Mouse (Mus musculus) ovary, adult 18-20 months (tissue): ENCODE data around the gene Kcnh6.
A peak's percentile ranks its signal among the peaks of the same experiment; 100 is the strongest.
"Not testable (repeated sequence)": the region's sequence is repeated elsewhere in the genome, so short reads cannot be mapped to it uniquely, and the experiment has no call there.

Source experiments
- DNase-seq: peaks from one replicate; pipeline ENCODE4 v3.0.0; 2022; ENCODE audit warnings: low spot score, mixed read lengths

Kcnh6 gene

GRCm38 (mm10) chr11:106016440-106016839, 8.5 kb downstream of the Kcnh6 start:
- no peak for DNase-seq

DNA sequence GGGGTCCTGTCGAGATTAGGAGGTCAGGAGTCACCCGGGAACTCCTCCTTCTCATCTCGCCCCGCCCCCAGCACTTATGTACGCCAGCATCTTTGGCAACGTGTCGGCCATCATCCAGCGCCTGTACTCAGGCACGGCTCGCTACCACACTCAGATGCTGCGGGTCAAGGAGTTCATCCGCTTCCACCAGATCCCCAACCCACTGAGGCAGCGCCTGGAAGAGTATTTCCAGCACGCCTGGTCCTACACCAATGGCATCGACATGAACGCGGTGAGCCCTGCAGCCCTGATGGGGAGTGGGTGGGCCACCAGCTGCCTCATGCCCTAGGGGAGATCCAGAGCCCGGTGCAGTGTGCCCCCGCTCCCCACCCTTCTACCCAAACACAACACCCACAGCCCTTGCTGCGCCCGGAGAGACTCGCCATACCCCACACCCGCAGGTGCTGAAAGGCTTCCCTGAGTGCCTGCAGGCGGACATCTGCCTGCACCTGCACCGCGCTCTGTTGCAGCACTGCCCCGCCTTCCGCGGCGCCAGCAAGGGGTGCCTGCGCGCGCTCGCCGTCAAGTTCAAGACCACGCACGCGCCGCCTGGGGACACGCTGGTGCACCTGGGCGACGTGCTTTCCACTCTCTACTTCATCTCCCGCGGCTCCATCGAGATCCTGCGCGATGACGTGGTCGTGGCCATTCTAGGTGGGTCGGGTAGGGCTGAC, 12.3 kb downstream of the Kcnh6 start:
- no peak for DNase-seq

- no peak for DNase-seq
Observed at GRCm38 (mm10) chr11:106025774-106026173, 17.9 kb downstream of the Kcnh6 start.

DNA sequence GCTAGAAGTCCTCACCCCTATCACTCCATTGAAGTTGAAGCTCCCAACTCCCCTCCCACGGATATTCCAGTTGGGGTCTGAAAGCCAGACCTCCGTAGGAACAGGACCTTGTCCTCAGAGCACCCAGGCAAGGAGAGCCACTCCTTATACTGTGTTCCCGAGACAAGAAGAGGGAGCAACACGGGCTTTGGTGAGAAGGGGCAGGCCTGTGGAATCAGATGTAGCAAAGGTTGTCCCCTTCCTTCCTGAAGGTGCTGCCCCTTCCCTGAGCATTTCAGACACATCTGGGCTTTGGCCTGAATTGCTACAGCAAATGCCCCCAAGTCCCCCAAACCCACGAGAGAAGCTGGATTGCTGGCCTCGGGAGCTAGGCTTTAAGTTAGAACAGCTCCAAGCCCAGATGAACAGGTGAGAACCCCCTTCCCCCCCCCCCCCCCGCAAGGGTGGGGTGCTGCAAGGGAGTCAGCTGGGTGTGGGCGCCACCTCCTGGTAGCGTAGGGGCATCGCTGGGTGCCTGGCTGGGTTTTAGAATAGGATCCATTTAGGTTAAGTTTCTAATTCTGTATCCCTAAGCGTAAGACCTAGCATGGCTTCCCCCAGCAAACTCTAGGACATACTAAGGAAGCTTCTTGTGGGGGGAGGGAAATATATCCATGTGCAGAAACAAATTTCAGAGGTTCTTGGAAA, 18.7 kb downstream of the Kcnh6 start:
- no peak for DNase-seq

DNA sequence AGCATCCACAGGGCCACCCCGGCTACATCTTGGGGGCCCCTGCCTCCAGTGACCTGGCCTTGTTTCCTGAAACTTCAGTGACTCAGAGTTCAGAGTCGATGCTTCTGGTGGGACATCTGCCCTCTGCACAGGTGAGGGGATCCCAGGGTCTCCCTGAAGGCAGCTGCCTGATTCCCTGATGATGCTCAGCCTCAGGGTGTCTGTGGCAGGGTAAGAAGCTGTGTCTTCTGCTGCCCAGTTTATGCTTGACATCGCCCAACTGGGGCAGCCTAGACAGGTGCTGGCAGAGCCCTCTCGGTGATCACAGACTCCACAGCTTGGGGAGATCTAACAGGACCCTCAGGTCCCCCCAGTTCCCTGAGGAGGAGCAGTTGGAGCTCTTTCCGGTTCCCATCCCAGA, 19.7 kb downstream of the Kcnh6 start:
- DNase-seq, result no peak

DNA sequence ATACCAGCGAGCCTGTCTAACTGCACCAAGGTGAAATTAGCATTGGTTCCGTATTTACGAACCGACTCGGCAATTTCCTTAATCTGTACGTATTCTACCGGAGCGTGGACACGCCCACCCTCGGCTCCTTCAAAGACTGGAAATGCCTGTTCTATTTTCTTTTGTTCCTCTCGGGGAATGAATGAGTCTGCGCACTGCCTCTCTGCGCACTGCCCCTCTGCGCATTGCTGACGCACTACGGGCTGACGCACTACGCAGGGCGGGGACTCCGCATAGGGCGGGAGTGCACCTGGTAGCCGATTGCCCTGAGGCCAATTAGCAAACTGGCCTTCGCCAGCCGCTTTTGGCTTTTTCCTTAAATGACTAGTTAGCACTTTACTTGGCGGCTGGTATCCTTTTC, 24.1 kb downstream of the Kcnh6 start:
- not testable (repeated sequence) for DNase-seq

- no peak for DNase-seq
Observed at GRCm38 (mm10) chr11:106033491-106033919, 25.6 kb downstream of the Kcnh6 start.

- DNase-seq, result no peak
Observed at GRCm38 (mm10) chr11:106034986-106035385, 27.1 kb downstream of the Kcnh6 start.

DNA sequence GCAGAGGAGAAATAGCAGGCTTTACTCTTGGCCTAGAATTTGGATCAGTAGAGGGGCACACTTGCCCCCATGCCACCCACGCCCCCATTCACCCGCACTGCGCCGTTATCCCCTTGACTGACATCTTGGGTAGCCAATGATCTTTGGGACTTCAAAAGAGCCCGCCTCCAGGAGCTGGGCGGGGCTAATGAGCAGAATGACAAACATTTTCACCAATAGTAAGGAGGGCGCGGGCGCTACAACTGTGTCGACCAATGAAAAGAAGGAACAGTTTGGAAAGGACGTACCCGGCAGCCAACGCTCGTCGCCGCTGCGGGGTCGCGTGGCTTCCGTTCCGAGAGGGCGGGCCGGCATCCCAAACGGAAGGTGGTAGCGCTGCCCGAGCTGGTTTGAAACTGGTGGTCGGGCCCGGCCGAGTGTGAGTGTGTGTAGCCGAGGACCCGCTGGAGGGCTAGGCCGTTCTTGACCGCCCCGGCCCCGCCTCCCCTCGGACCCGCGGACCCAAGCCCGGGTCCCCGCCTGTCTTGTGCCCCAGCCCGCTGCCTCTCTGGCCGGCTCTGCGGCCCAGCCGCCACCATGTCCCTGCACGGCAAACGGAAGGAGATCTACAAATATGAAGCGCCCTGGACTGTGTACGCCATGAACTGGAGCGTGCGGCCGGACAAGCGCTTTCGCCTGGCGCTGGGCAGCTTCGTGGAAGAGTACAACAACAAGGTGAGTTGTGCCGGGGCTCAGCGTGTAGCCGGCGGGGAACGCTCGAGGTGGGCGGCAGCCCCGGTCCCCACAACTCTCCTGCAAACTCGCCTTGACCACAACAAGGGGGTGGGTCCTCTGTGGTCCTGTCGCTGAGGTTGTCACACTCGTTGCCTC, 28.9 kb downstream of the Kcnh6 start, which contains the start of gene Dcaf7:
Dcaf7 (plus strand) TSS at position 325 of the 870 bp plus-strand sequence.
- DNase-seq, result peak; percentile 94

DNA sequence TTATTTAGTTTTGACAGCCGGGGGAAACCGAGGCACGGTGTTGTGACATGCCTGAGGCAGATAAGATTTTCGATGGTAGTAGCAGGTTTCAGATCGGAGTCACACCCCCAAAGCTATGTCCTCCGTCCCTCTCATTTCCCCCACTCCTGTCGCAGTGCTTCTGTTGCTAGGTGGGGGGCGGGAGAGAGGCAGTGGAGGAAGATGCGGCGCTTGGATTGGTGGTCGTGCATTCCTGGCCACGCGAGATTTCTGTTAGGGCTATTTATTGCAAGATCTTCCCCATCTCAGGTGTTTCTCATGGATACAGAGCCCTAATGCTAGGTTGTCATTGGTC, 29.5 kb downstream of the Kcnh6 start:
- DNase-seq, result no peak

DNA sequence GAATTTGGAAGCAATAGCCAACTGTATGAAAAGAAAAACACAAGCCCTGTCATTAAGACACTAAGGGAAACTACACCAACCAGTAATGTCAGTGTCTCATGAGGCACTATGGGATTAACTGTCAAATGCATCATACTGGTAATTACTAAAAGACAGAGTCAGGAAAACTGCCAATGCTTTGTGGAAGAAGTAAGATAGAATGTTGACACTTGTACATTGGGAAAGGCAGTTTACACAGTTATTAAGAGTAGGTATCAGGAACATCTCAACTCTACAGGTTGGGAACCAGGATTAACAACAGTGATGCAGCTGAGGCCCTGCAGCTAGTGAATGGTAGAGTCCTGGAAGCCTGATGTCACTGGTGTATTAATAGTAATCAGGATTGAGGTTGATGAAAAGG, 36.4 kb downstream of the Kcnh6 start:
- no peak for DNase-seq

DNA sequence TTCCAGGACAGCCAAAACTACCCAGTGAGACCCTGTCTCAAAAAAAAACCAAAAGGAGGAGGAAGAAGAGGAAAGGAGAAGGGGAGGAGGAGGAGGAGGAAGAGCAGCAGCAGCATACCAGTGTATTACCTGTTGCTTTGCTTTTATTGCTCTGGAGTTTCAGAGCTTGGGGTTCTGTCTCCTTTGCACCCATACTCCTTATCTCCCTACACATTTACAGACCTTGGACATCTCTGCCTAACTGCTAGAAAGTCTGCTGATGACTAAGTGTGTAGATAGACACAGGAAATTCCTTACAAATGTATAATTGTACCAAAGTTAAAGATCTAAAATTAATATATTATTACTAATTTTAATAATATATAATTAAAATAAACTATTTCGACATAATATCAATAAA, 37.3 kb downstream of the Kcnh6 start:
- DNase-seq, result no peak

- DNase-seq, result no peak
Observed at GRCm38 (mm10) chr11:106045780-106046179, 37.9 kb downstream of the Kcnh6 start.

DNA sequence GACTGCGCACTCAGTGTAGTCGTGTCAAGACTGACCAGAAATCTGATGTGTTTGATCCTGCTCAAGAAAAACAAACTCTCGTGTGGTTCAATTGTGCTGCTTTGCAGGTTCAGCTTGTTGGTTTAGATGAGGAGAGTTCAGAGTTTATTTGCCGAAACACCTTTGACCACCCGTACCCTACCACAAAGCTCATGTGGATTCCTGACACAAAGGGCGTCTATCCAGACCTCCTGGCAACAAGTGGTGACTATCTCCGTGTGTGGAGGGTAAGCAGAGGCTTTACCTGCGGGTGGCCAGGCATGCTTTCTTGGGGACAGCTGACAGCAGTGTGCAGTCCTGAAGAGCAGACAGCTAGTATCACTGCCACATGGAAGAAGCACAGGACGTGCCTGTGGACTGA, 38.7 kb downstream of the Kcnh6 start:
- DNase-seq, result no peak

DNA sequence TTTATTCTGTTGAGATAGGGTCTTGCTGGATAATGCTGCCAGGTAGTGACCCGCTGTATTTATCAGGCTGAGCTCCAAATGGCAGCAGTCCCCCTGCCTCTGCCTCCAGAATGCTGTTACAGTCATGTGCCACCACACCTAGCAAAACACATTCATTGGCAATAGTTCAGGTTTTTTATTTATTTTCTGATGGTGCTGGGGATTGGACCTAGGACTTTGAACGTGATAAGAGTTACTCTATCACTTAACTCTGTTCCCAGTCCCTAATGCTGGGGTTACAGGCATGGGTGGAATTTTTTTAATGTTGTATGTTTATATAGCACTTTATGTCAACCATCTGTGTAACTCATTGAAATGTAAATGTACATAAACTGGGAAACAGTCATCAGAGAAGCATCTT, 46.0 kb downstream of the Kcnh6 start:
- no peak for DNase-seq

DNA sequence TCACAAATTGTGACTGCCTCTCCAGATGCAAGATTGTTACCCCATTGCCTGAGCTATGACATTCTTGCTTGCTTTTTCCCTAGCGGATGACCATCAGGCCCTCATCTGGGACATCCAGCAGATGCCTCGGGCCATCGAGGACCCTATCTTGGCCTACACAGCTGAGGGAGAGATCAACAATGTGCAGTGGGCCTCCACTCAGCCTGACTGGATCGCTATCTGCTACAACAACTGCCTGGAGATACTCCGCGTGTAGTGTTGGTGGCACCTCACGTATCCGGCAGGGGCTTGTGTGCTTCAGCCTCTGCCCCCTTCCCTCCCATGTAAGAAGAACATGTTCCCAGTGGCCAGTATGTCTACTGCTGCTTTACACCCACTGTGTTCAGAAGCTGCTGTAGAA, 46.7 kb downstream of the Kcnh6 start:
- no peak for DNase-seq

GRCm38 (mm10) chr11:106055341-106055740, 47.4 kb downstream of the Kcnh6 start:
- DNase-seq, result no peak

DNA sequence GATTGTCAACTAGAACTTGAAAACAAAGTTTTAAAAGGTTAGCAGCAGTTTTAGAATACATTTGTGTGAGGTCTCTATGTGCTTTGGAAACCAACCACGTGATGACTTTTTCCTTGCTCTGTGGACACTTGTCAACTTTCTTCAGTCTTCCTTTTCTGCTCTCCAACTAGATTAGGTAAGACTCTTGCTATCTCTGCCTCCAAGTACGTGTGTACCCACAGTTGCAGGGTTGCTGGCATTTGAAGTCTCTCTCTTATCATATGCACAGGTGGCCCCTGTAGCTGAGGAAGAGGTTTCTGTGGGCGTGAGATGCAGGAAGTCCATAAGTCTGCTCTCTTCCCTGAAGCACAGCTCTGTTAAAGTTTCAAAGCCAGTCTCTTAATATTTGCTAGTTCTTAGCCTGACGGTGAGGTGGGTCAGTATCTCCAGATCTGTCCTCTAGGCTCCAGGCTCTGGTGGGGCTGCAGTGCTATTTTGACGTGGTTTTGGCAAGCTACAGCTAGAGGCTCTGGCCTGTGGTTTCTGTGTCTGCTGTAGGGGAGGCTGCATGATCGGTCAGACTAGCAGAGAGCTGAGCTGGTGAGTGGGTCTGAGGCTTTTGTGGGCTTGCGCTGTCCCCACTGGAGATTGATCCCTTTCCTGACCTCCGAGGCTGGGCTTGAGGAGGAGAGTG, 49.0 kb downstream of the Kcnh6 start:
- no peak for DNase-seq

DNA sequence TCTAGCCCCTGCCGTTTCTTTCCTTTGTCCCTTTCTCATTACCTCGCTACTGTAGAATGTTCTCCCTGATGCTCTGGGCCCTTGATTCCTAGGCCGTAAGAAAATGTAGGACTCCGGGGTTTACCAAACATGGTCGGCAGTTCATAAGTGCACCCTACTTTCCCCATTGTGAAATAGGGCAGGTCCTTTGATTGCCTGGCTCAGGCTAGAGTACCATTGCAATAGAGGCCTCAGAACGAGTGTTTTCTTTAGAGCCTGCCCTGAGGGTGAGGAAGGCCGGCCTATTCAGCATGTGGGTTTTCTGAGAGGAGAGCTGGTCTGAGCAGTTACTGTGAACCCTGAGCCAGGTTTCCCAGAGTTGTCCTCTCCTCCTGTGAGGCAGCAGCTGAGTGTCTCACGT, 50.1 kb downstream of the Kcnh6 start:
- DNase-seq, result no peak

DNA sequence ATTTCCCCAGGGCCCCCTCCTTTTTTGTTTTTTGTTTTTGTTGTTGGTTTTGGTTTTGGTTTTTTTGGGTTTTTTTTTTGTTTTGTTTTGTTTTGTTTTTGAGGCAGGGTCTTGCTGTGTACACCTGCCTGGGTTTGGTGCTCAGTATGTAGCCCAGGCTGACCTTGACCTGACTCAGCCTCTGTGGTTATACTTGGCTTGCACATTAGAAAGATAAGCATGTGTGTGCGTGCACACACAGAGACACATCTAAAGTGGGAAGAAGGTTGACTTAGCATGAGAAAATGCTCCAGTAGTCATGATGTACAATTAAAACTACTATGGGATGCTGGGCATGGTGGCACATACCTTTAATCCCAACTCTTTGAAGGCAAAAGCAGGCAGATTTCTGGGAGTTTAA, 52.6 kb downstream of the Kcnh6 start:
- no peak for DNase-seq

DNA sequence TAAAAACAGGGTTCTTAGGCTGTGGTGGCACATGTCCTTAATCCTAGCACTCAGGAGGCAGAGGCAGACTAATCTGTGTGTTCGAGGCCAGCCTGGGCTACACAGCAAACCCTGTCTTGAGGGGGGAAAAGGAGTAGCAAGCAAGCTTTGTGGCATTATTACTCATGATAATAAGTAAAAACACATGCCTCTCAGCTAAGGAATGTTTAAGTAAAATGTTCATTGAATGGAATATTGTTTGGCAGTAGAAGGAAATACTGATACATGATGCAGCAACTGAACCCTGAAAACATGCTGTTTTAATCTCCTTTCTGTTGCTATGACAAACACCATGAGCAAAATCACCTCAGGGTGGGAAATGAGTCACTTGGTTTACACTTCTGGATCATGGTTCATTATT, 53.4 kb downstream of the Kcnh6 start:
- no peak for DNase-seq

DNA sequence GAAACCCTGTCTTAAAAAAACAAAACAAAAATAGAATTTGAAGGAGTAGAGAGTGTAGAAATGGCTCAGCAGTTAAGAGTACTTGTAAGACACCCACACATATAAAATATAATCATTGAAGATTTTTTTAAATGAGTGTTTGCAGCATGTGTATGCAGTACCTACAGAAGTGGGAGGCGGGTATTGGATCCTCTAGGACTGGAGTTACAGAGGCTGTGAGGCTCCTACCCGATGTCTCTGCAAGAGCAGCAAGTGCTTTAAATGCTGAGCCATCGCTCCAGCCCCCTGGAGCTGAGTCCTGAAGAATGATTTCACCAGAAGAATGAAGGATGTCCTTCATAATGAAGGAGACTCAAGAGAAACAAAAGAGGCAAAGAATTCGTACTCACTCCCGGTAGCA, 55.8 kb downstream of the Kcnh6 start:
- no peak for DNase-seq
